Mouse (Mus musculus) spleen, adult 18-20 months (tissue): ENCODE measurements around the gene Malrd1.
"Not testable (repeated sequence)": the region's sequence is repeated elsewhere in the genome, so short reads cannot be mapped to it uniquely, and the experiment has no call there.

Experiments
- DNase-seq, 2 experiments: peaks; one replicate each; pipeline ENCODE4 v3.0.0; 2022; ENCODE audit warnings: mixed read lengths in 2 of 2

Malrd1 gene

GRCm38 (mm10) chr2:15526241-15526924 lies at the start of gene Malrd1:
TSS of gene Malrd1 (plus strand) at chr2:15526479.
- no peak for DNase-seq

GRCm38 (mm10) chr2:15538643-15539042 lies 12.4 kb downstream of the Malrd1 start:
- DNase-seq: no peak

DNA sequence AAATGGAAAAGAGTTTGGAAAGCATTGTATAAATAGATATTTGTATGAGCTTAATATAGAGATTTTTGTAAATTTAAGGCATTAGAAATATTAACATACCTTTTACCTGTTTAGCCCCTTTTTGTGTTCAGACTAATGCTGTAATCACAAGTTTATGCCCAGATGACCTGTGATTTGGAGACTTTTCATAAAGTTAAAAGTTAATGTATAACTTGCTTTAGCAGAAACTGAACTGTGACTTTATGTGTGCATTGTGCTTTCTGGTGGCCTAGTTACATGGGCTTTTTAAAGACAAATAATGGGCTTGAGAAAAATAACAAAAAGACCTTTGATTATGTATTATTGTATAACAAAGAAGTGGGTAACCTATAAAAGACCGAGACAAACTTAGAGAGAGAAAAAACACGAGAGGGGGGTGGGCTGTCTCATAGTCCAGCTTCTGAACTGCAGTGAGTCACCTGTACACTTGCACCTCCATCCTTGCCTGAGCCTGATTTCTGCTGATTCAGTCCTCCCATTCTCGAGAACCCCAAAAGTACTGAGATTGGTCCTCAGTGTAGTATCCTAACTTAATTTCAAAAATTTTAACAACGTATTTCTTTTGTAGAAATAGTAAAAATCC lies 87.2 kb downstream of the Malrd1 start:
- DNase-seq: no peak

DNA sequence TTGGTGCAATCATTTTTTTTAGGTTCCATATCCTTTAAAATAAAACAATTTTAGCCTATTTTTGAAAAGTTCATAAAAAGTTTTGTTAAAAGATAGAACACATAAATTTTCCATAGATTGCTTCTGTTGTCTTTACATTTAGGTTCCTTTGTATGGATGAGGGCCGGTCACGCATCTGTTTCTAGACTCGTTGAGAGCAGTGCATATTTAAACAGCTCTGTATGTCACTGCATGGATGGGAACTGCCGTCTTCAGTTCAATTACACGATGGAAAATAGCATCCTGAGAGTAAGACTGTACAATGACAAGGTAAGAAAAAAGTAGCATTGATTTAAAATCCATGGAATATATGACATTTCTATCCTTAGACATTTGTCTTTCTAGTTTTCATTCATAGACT lies 87.7 kb downstream of the Malrd1 start:
- no peak for DNase-seq

DNA sequence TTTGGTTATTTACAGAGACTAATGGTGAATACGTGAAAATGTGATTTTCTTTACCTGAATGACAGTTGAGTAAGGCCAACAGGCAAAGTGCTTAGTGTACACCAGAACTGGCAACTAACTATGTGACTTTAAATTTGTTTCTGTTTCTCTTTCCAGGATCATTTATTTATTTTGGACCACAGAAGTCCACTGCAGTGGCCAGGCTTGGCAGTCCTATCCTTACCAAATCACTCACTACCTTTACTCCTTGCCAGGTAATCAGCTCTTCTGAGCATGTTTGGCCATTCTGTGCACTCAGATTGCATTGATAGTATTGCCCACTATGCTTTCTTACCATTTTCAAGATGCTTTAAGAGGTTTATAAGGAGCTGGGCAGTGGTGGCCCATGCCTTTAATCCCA lies 109.5 kb downstream of the Malrd1 start:
- no peak for DNase-seq

GRCm38 (mm10) chr2:15643864-15644263 lies 117.6 kb downstream of the Malrd1 start:
- DNase-seq: no peak

- DNase-seq: no peak
Observed at GRCm38 (mm10) chr2:15656388-15656787, 130.1 kb downstream of the Malrd1 start.

GRCm38 (mm10) chr2:15702977-15703376 lies 176.7 kb downstream of the Malrd1 start:
- DNase-seq: no peak

GRCm38 (mm10) chr2:15740945-15741344 lies 214.7 kb downstream of the Malrd1 start:
- DNase-seq: no peak

DNA sequence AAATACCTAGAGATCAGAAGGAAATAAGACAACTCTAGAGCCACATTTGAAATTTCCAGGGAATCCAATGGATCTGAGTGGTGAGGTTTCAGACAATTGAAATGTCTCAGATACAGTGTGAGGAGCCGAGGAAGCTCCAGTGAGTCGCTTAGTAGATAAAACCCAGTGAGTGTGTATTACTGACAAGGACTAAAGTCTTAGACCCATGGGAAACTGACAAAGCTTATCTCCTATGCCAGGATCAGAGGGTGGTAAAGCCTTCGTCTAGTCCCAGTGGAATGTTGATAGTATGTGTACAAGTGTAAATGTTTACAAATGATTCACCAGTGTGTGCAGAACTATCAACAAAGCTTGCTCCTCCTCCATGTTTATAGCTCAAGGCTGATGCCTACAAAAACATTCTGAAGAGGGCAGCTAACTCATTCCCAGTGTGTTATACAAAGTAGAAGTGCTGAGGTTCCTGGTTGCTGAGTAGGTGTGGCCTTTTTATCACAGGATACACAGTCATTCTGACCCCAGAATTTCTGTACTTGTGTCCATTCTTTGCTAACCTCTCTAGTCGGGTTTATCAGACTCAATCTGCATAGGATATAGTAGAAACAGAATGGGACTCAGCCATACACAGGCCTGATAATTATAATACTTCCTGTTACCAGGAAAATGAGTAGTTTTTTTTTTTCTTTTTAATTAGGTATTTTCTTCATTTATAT lies 218.9 kb downstream of the Malrd1 start:
- no peak for DNase-seq

- DNase-seq: no peak
Observed at GRCm38 (mm10) chr2:15784818-15785217, 258.5 kb downstream of the Malrd1 start.

DNA sequence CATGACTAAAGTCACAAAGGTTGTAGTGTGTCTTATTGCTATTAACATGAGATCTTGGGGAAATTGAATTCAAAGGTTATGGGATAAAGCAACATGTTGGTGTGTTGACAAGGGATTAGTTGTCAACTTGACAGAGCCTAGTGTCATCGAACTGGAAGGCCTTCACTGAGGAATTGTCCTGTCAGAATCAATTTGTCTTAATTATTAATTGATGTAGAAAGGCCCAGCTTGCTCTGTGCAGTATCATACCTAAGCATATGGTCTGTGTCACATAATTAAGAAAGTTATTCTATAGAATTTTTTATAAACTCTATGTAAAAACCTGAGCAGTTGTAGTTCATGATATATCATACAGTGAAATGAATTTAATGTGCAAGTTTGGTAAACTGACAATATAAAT lies 289.4 kb downstream of the Malrd1 start:
- no peak for DNase-seq

- DNase-seq: no peak
Observed at GRCm38 (mm10) chr2:15869380-15869779, 343.1 kb downstream of the Malrd1 start.

GRCm38 (mm10) chr2:15893418-15894120 lies 367.3 kb downstream of the Malrd1 start:
- DNase-seq: no peak

- DNase-seq: no peak
Observed at GRCm38 (mm10) chr2:15925432-15925831, 399.2 kb downstream of the Malrd1 start.

- no peak for DNase-seq
Observed at GRCm38 (mm10) chr2:15926041-15926440, 399.8 kb downstream of the Malrd1 start.

DNA sequence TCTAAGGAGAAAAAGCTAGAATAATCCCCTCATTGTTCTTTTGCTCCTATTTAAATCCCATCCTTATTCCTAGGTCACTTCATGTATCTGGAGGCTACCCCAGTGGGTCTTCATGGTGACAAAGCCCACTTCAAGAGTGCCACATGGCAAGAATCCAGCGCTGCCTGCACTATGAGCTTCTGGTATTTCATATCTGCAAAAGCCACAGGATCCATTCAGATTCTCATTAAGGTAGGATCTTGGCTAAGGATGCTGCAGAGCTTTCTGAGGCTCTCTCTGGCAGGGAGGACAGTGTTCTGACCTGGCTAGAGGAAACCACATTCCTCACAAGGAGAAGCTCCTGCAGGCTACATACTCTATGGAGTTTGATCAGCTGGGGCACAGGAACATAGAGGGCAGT lies 405.2 kb downstream of the Malrd1 start:
- DNase-seq: no peak

GRCm38 (mm10) chr2:15931924-15932323 lies 405.6 kb downstream of the Malrd1 start:
- no peak for DNase-seq

GRCm38 (mm10) chr2:15932340-15932739 lies 406.1 kb downstream of the Malrd1 start:
- no peak for DNase-seq

GRCm38 (mm10) chr2:16002925-16003324 lies 476.6 kb downstream of the Malrd1 start:
- no peak for DNase-seq

DNA sequence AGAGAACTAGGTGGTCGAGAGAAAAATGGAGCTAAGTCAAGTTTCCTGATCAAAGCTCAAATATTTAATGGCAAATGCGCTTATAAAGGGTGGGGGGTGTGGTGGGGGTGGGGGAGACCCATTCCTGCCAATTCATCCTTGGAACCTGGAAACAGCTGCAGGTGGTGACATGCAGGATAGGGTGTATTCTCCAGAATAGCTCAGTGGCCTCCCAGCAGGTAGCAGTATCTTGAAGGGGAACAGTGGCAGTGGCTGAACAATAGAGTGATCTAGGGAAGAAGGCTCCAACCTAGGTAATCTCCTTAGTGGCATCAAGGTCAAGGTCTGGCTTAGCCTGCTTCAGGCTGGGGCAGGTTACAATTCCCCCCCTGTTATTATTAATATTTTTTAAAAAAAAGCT lies 490.8 kb downstream of the Malrd1 start:
- DNase-seq: not testable (repeated sequence)

DNA sequence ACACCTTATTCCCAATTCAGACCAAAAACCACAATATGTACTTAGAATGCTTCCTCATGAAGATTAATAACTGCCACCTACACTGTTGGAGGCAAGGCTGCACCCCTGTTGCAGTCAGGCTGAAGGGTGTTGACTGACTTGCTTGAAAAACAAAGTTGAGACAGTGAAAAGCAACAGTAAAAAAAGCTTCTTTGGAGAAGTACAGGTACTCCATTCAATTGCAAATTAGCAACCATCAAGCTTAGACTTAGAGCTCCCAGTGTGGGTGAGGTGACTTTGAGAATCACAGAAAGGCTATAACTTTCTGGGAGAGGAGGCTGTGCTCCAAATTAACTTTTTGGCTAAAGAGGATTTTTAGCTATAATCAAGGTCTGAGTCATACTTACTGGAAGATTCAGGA lies 491.4 kb downstream of the Malrd1 start:
- DNase-seq: not testable (repeated sequence)

GRCm38 (mm10) chr2:16029752-16030151 lies 503.5 kb downstream of the Malrd1 start:
- no peak for DNase-seq
